Mouse (Mus musculus) CH12.LX (cell line): Measurements from ENCODE around the gene Pdzd2. TPM values are rescaled to one million over a fixed set of nuclear protein-coding genes. Genes with fewer than 3 reads are reported as not detected.

Source experiments
- DNase-seq: peaks from one replicate; pipeline ENCODE4 v3.0.0-alpha.2; 2013; ENCODE audit errors: extremely low read depth
- H3K27ac ChIP-seq: 2 replicates; pipeline ENCODE4 v1.5.1; 2012; ENCODE audit warnings: low read depth, mild to moderate bottlenecking, control low read depth, moderate library complexity; ENCODE audit not compliant: insufficient read depth
- H3K27me3 ChIP-seq: replicated peaks from 2 replicates; pipeline ENCODE3; 2012; ENCODE audit warnings: inconsistent platforms
- H3K36me3 ChIP-seq, 2 experiments: replicated peaks in 1 of 2; 2 replicates each; pipeline versions ENCODE3 to v1.6.1; 2012; ENCODE audit warnings: inconsistent platforms in 1 of 2, low read length in 1 of 2, mild to moderate bottlenecking in 1 of 2, mixed read lengths in 1 of 2, moderate library complexity in 1 of 2; ENCODE audit not compliant: control insufficient read depth in 1 of 2, insufficient read depth in 1 of 2
- H3K4me1 ChIP-seq, 2 experiments: 2 replicates each; pipeline ENCODE4 v1.6.1; 2012; ENCODE audit warnings: inconsistent platforms in 1 of 2, moderate library complexity in 1 of 2; ENCODE audit not compliant: insufficient read depth in 2 of 2, control insufficient read depth in 1 of 2
- H3K4me2 ChIP-seq: 2 replicates; pipeline ENCODE4 v1.6.1; 2012; ENCODE audit warnings: low read depth, mild to moderate bottlenecking, control low read depth; ENCODE audit not compliant: poor library complexity, insufficient read depth, severe bottlenecking
- H3K4me3 ChIP-seq, 3 experiments: fragments of 150-350 bp in 1 of 3; sonication (generic) in 1 of 3; replicated peaks in 1 of 3; 2 replicates each; pipeline versions ENCODE3 to v1.5.1; 2011 to 2012; ENCODE audit warnings: low read depth in 2 of 3, low read length in 2 of 3, mild to moderate bottlenecking in 2 of 3, moderate library complexity in 2 of 3, control low read depth in 1 of 3, improper control_type of control experiment in 1 of 3, inconsistent platforms in 1 of 3, mixed read lengths in 1 of 3; ENCODE audit not compliant: poor library complexity in 1 of 3
- H3K79me2 ChIP-seq: replicated peaks from 2 replicates; pipeline ENCODE4 v1.6.1; 2012; ENCODE audit warnings: mild to moderate bottlenecking, moderate library complexity; ENCODE audit not compliant: control insufficient read depth, poor library complexity, insufficient read depth, severe bottlenecking; ENCODE audit errors: extremely low read depth
- H3K9ac ChIP-seq: 2 replicates; pipeline ENCODE4 v1.6.1; 2012; ENCODE audit warnings: low read depth, mild to moderate bottlenecking, control low read depth, moderate library complexity; ENCODE audit not compliant: insufficient read depth
- H3K9me3 ChIP-seq: replicated peaks from 2 replicates; pipeline ENCODE3; 2012; ENCODE audit warnings: low read length, inconsistent platforms, mixed read lengths
- CHD1 ChIP-seq: IDR thresholded peaks from 2 replicates; pipeline ENCODE4 v1.6.1; 2012; ENCODE audit warnings: low read depth, low read length, improper control_type of control experiment, inconsistent platforms
- CHD2 ChIP-seq: IDR thresholded peaks from 2 replicates; pipeline ENCODE4 v1.6.1; 2011; ENCODE audit warnings: low read length, improper control_type of control experiment
- CTCF ChIP-seq, 2 experiments: IDR thresholded peaks in 1 of 2; conservative IDR thresholded peaks in 1 of 2; 2 replicates each; pipeline ENCODE4 v1.5.1; 2011 to 2012; ENCODE audit warnings: low read depth in 2 of 2, low read length in 2 of 2, improper control_type of control experiment in 1 of 2, inconsistent platforms in 1 of 2, mild to moderate bottlenecking in 1 of 2, moderate library complexity in 1 of 2
- E2F4 ChIP-seq: IDR thresholded peaks from 2 replicates; pipeline ENCODE4 v1.6.1; 2011; ENCODE audit warnings: low read depth, low read length, improper control_type of control experiment; ENCODE audit not compliant: insufficient replicate concordance
- ELF1 ChIP-seq: IDR thresholded peaks from 2 replicates; pipeline ENCODE4 v1.6.1; 2014; ENCODE audit warnings: low read depth, mild to moderate bottlenecking, inconsistent platforms, low read length, improper control_type of control experiment
- ETS1 ChIP-seq: conservative IDR thresholded peaks from 2 replicates; pipeline ENCODE4 v1.6.1; 2012; ENCODE audit warnings: low read depth, mild to moderate bottlenecking, inconsistent platforms, low read length, improper control_type of control experiment, moderate library complexity
- HCFC1 ChIP-seq: IDR thresholded peaks from 2 replicates; pipeline ENCODE4 v1.6.1; 2012; ENCODE audit warnings: low read depth, mild to moderate bottlenecking, inconsistent platforms, low read length, improper control_type of control experiment
- IRF4 ChIP-seq: IDR thresholded peaks from 2 replicates; pipeline ENCODE4 v1.6.1; 2014; ENCODE audit warnings: low read depth, mild to moderate bottlenecking, inconsistent platforms, low read length, improper control_type of control experiment
- KAT2A ChIP-seq: IDR thresholded peaks from 2 replicates; pipeline ENCODE4 v1.6.1; 2012; ENCODE audit warnings: low read length, improper control_type of control experiment, inconsistent platforms; ENCODE audit not compliant: insufficient replicate concordance
- MAFK ChIP-seq: IDR thresholded peaks from 2 replicates; pipeline ENCODE4 v1.6.1; 2011; ENCODE audit warnings: low read length, improper control_type of control experiment; ENCODE audit not compliant: insufficient replicate concordance
- MAX ChIP-seq: IDR thresholded peaks from 2 replicates; pipeline ENCODE4 v1.6.1; 2011; ENCODE audit warnings: low read length, improper control_type of control experiment
- MAZ ChIP-seq: IDR thresholded peaks from 2 replicates; pipeline ENCODE4 v1.6.1; 2012; ENCODE audit warnings: low read depth, mild to moderate bottlenecking, inconsistent platforms, low read length, improper control_type of control experiment, moderate library complexity
- MXI1 ChIP-seq: IDR thresholded peaks from 2 replicates; pipeline ENCODE4 v1.6.1; 2011; ENCODE audit warnings: mild to moderate bottlenecking, low read depth, low read length, improper control_type of control experiment
- MYC ChIP-seq: IDR thresholded peaks from 2 replicates; pipeline ENCODE4 v1.6.1; 2011; ENCODE audit warnings: low read depth, mild to moderate bottlenecking, improper control_type of control experiment, low read length
- POLR2AphosphoS2 ChIP-seq: IDR thresholded peaks from 2 replicates; pipeline ENCODE4 v1.6.1; 2011; ENCODE audit warnings: low read depth, low read length, improper control_type of control experiment
- SIN3A ChIP-seq: IDR thresholded peaks from 2 replicates; pipeline ENCODE4 v1.6.1; 2012; ENCODE audit warnings: low read length, improper control_type of control experiment, inconsistent platforms
- TCF12 ChIP-seq: IDR thresholded peaks from 2 replicates; pipeline ENCODE4 v1.6.1; 2014; ENCODE audit warnings: low read depth, mild to moderate bottlenecking, inconsistent platforms, low read length, improper control_type of control experiment
- UBTF ChIP-seq: IDR thresholded peaks from 2 replicates; pipeline ENCODE4 v1.6.1; 2012; ENCODE audit warnings: low read depth, mild to moderate bottlenecking, inconsistent platforms, low read length, improper control_type of control experiment, moderate library complexity
- USF1 ChIP-seq: IDR thresholded peaks from 2 replicates; pipeline ENCODE4 v1.6.1; 2014; ENCODE audit warnings: low read depth, mild to moderate bottlenecking, inconsistent platforms, low read length, improper control_type of control experiment
- USF2 ChIP-seq: conservative IDR thresholded peaks from 2 replicates; pipeline ENCODE4 v1.6.1; 2011; ENCODE audit warnings: low read depth, low read length, improper control_type of control experiment
- ZKSCAN1 ChIP-seq: IDR thresholded peaks from 2 replicates; pipeline ENCODE4 v1.6.1; 2012; ENCODE audit warnings: low read depth, inconsistent platforms, low read length, improper control_type of control experiment, borderline replicate concordance
- dilution Hi-C: fragments of 300-500 bp; cut with MboI; formaldehyde crosslinking; loops from 2 replicates; pipeline ENCODE4 v1.14.3; 2020; ENCODE audit warnings: low sequenced_read_pairs; ENCODE audit not compliant: extremely low pct_unique_long_range_greater_than_20kb, extremely low pct_ligation_motif_present
- in situ Hi-C: fragments of 300-500 bp; cut with MboI; formaldehyde crosslinking; loops from 3 replicates; pipeline ENCODE4 v1.14.3; 2019; ENCODE audit warnings: low sequenced_read_pairs, low pct_ligation_motif_present, low pct_unique_long_range_greater_than_20kb, mixed read lengths
- polyA plus RNA-seq: library from polyadenylated mRNA; unstranded; fragments of >175 nt; gene quantifications from 2 replicates; pipeline ENCODE4 v1.2.1, GENCODE M21; 2012; ENCODE audit warnings: low read depth; ENCODE audit not compliant: insufficient read length
- total RNA-seq, 2 experiments: library from RNA; depleted of rRNA; stranded (reverse); fragments of 300-350 nt in 1 of 2; fragments of >200 nt in 1 of 2; gene quantifications; 2 replicates each; pipeline ENCODE4 v1.2.3; 2012 to 2014

Pdzd2 gene
- total and polyA plus RNA-seq, 3 experiments = 0.04 to 0.24 (median 0.17) TPM

- in situ Hi-C loops = no loop called here
- Histone ChIP-seq H3K4me2 (no peak overlapping the region), H3K4me1 (peaks cover 3 to 7% of the 10 kb centered on the region in 2 experiments; a peak in 1 of 4 replicates), H3K27ac (no peak overlapping the region), H3K79me2 (no peaks in the 10 kb centered on the region), H3K36me3 (no peaks in the 10 kb centered on the region), H3K27me3 (peaks cover 26% of the 10 kb centered on the region), H3K9me3 (peaks cover 7% of the 10 kb centered on the region), H3K4me3 (no peak overlapping the region), H3K9ac (no peak overlapping the region)
- dilution Hi-C loops = no loop called here
- TF ChIP-seq ETS1 = no peak
- no peak for TF ChIP-seq HCFC1
- no peak for TF ChIP-seq ZKSCAN1
- no peak for TF ChIP-seq MYC
- no peak for DNase-seq
Observed at GRCm38 (mm10) chr15:12742117-12742906, 2.6 kb upstream of the Pdzd2 start.

GRCm38 (mm10) chr15:12738301-12739093, 1.2 kb downstream of the Pdzd2 start:
- H3K27me3 ChIP-seq = peaks cover 27% of the 10 kb centered on the region

GRCm38 (mm10) chr15:12735208-12735607, 4.5 kb downstream of the Pdzd2 start:
- DNase-seq = no peak
- Histone ChIP-seq H3K4me2 (no peak overlapping the region), H3K27me3 (peaks cover 20% of the 10 kb centered on the region), H3K9me3 (no peaks in the 10 kb centered on the region), H3K36me3 (no peaks in the 10 kb centered on the region), H3K4me1 (peaks cover 0 to 10% of the 10 kb centered on the region in 2 experiments; a peak in 1 of 4 replicates), H3K9ac (no peak overlapping the region), H3K27ac (no peak overlapping the region), H3K79me2 (no peaks in the 10 kb centered on the region), H3K4me3 (no peak overlapping the region)
- no peak for TF ChIP-seq TCF12
- no peak for TF ChIP-seq ETS1
- no peak for TF ChIP-seq MAX
- TF ChIP-seq UBTF = no peak
- no peak for TF ChIP-seq CHD1
- no peak for TF ChIP-seq MAZ
- no peak for TF ChIP-seq SIN3A
- no peak for TF ChIP-seq USF2
- TF ChIP-seq MAFK = no peak
- no peak for TF ChIP-seq HCFC1
- TF ChIP-seq E2F4 = no peak
- dilution Hi-C loops (no loop called here), in situ Hi-C loops (no loop called here)

More at GRCm38 (mm10) chr15:12738301-12739093, 1.2 kb downstream of the Pdzd2 start:
- Histone ChIP-seq H3K27ac (no peak overlapping the region), H3K4me3 (no peak overlapping the region), H3K4me2 (no peak overlapping the region)
- TF ChIP-seq USF2 (no peak), CTCF (conservative IDR thresholded peaks at IDR 0.05 in 1 of 2, IDR thresholded peaks at IDR 0.05 in 1 of 2; ENCODE audit: low read depth in 2 of 2, low read length in 2 of 2) (no peak), MAZ (no peak), ELF1 (no peak), KAT2A (no peak), TCF12 (no peak), USF1 (no peak), CHD2 (no peak), MXI1 (no peak), IRF4 (no peak), POLR2AphosphoS2 (no peak)
- TF ChIP-seq, all 38 proteins: peak for 0
- H3K79me2 ChIP-seq = no peaks in the 10 kb centered on the region
- peaks cover 3% of the 10 kb centered on the region for H3K9me3 ChIP-seq
- in situ Hi-C loops (no loop called here), dilution Hi-C loops (no loop called here)
- H3K9ac ChIP-seq = no peak overlapping the region
- DNase-seq = no peak
- peaks cover 3 to 12% of the 10 kb centered on the region in 2 experiments; a peak in 1 of 4 replicates for H3K4me1 ChIP-seq
- H3K36me3 ChIP-seq = no peaks in the 10 kb centered on the region
